ENCODE assay signal across 13 mouse cellular contexts in genomic region chr4:134019210-134019609, GRCm38 (mm10). TPM values are rescaled to one million over a fixed set of nuclear protein-coding genes. Genes with fewer than 3 reads are reported as not detected.
DNase-seq lines count a peak whose midpoint lies in the region; ATAC-seq lines count a peak whose summit lies in the region.
"Had no signal": no experiment of that assay in that cellular context is flagged by ENCODE, and none has a peak within 500 bp of the region (broad histone marks: within the 10 kb centered on the region; RNA-seq: fewer than 3 reads in every experiment).

No protein-coding gene starts in this region.

- peak overlapping the region; percentile 68 for H3K27ac ChIP-seq in hindbrain, embryonic 13.5 days
- H3K27ac ChIP-seq in midbrain, embryonic 14.5 days (replicated peaks; ENCODE audit: low read depth, low read length) = peak overlapping the region; percentile 75
- H3K27ac ChIP-seq: gastrocnemius, adult 2 months had no signal

- H3K4me3 ChIP-seq in hindbrain, embryonic 13.5 days = peak overlapping the region; percentile 36
- peak overlapping the region; percentile 33 for H3K4me3 ChIP-seq in midbrain, embryonic 14.5 days (replicated peaks; ENCODE audit: low read depth, low read length)
- H3K4me3 ChIP-seq: gastrocnemius, adult 2 months had no signal

- peak; percentile 89 for DNase-seq in ES-CJ7 (ENCODE audit: low read depth, low spot score)
- peak; percentile 88 for DNase-seq in embryo, embryonic 10 days (ENCODE audit: low spot score)
- peak; percentile 66 for DNase-seq in midbrain, embryonic 14.5 days
- no peak for DNase-seq in lung, postnatal 36 days
- no peak for DNase-seq in urinary bladder, postnatal 14 days (ENCODE audit: low spot score)
- no peak for DNase-seq in gastrocnemius, adult 18-20 months (ENCODE audit: low spot score)
- DNase-seq: gastrocnemius, adult 2 months had no signal

- H3K36me3 ChIP-seq in hindbrain, embryonic 13.5 days = no peaks in the 10 kb centered on the region
- no peaks in the 10 kb centered on the region for H3K36me3 ChIP-seq in midbrain, embryonic 14.5 days (ENCODE audit: control insufficient read depth, insufficient read depth, low read length)

- peak overlapping the region; percentile 53; the same call in 1 of the 2 replicates for H3K9ac ChIP-seq in hindbrain, embryonic 13.5 days
- no peak overlapping the region; the same call in 1 of the 2 replicates for H3K9ac ChIP-seq in midbrain, embryonic 14.5 days (replicated peaks; ENCODE audit: low read length)

- peaks cover 20% of the 10 kb centered on the region for H3K27me3 ChIP-seq in hindbrain, embryonic 13.5 days
- no peaks in the 10 kb centered on the region for H3K27me3 ChIP-seq in midbrain, embryonic 14.5 days (ENCODE audit: control insufficient read depth, insufficient read depth, low read length)

- H3K4me2 ChIP-seq in hindbrain, embryonic 13.5 days = peak overlapping the region; percentile 57
- H3K4me2 ChIP-seq in midbrain, embryonic 14.5 days (ENCODE audit: low read length) = peak overlapping the region; percentile 52

- no peak for ATAC-seq in hindbrain, embryonic 13.5 days (ENCODE audit: low FRiP score)
- ATAC-seq in midbrain, embryonic 14.5 days (ENCODE audit: low FRiP score, low TSS enrichment) = no peak; the same call in 1 of the 2 replicates

- H3K4me1 ChIP-seq in hindbrain, embryonic 13.5 days (replicated peaks) = peaks cover 44% of the 10 kb centered on the region
- peaks cover 42% of the 10 kb centered on the region for H3K4me1 ChIP-seq in midbrain, embryonic 14.5 days (ENCODE audit: control insufficient read depth, insufficient read depth, low read length)

- H3K9me3 ChIP-seq in hindbrain, embryonic 13.5 days = no peaks in the 10 kb centered on the region
- no peaks in the 10 kb centered on the region for H3K9me3 ChIP-seq in midbrain, embryonic 14.5 days (ENCODE audit: control insufficient read depth, low read length)

- WGBS in hindbrain, embryonic 13.5 days = 0% methylated on average over 8 of the region's 10 CpGs
- WGBS in midbrain, embryonic 14.5 days = under 1% methylated on average over 9 of the region's 10 CpGs

RNA-seq across cellular contexts. Expression of gene Lin28a, which starts 0.6 kb away (rescaled TPM):
- 0.17 and 0.31 TPM in 2 replicates for polyA plus RNA-seq in hindbrain, embryonic 13.5 days (2015; fragmentation: Nextera tagmentation; extraction: Ambion mirVana)
- polyA plus RNA-seq in midbrain, embryonic 14.5 days (2014; fragmentation: Nextera tagmentation; extraction: Ambion mirVana) = 0.13 and 0.31 TPM in 2 replicates
- under 1 TPM; 0.30 to 0.43 TPM for total RNA-seq in gastrocnemius, adult 18-20 months (2021)
- total RNA-seq: adrenal gland, postnatal 14 days; left cerebral cortex, postnatal 25 days; MEL had no signal

RNA-seq across cellular contexts. Expression of gene Dhdds, which starts 18.5 kb away (rescaled TPM):
- polyA plus RNA-seq in hindbrain, embryonic 13.5 days (2015; fragmentation: Nextera tagmentation; extraction: Ambion mirVana) = 43.4 and 44.0 TPM in 2 replicates
- polyA plus RNA-seq in midbrain, embryonic 14.5 days (2014; fragmentation: Nextera tagmentation; extraction: Ambion mirVana) = 46.6 and 48.2 TPM in 2 replicates
- total RNA-seq in gastrocnemius, adult 18-20 months (2021) = 1 to 10 TPM; 8.6 to 9.7 TPM

RNA-seq across cellular contexts. Expression of gene Zfp683, which starts 34.4 kb away (rescaled TPM):
- not detected in 2 replicates for polyA plus RNA-seq in hindbrain, embryonic 13.5 days (2015; fragmentation: Nextera tagmentation; extraction: Ambion mirVana)
- not detected in 2 replicates for polyA plus RNA-seq in midbrain, embryonic 14.5 days (2014; fragmentation: Nextera tagmentation; extraction: Ambion mirVana)
- not detected for total RNA-seq in gastrocnemius, adult 18-20 months (2021)
- total RNA-seq: adrenal gland, postnatal 14 days; gastrocnemius, adult 2 months; hematopoietic stem cell, adult 5-6 weeks; left cerebral cortex, postnatal 25 days; megakaryocyte-erythroid progenitor cell, adult 5-6 weeks; MEL had no signal

RNA-seq across cellular contexts. Expression of gene Crybg2, which starts 41.4 kb away (rescaled TPM):
- polyA plus RNA-seq in hindbrain, embryonic 13.5 days (2015; fragmentation: Nextera tagmentation; extraction: Ambion mirVana) = 0.49 and 1.1 TPM in 2 replicates
- 1.8 and 2.3 TPM in 2 replicates for polyA plus RNA-seq in midbrain, embryonic 14.5 days (2014; fragmentation: Nextera tagmentation; extraction: Ambion mirVana)
- total RNA-seq in gastrocnemius, adult 18-20 months (2021) = under 1 TPM in 1 of 2 experiments, not detected in 1; 0.07 TPM
- total RNA-seq: adrenal gland, postnatal 14 days; gastrocnemius, adult 2 months had no signal

RNA-seq across cellular contexts. Expression of gene Hmgn2, which starts 50.8 kb away (rescaled TPM):
- 1,402 and 1,435 TPM in 2 replicates for polyA plus RNA-seq in hindbrain, embryonic 13.5 days (2015; fragmentation: Nextera tagmentation; extraction: Ambion mirVana)
- 1,199 and 1,387 TPM in 2 replicates for polyA plus RNA-seq in midbrain, embryonic 14.5 days (2014; fragmentation: Nextera tagmentation; extraction: Ambion mirVana)
- 10 to 100 TPM; 36.3 to 50.4 TPM for total RNA-seq in gastrocnemius, adult 18-20 months (2021)

Comparison
In these comparisons a context has a peak if more than half of its experiments do, and no peak if none do; other contexts are left out.
1. DNase-seq: peak in ES-CJ7 (single experiment), embryo, embryonic 10 days (single experiment) and midbrain, embryonic 14.5 days (single experiment); none in lung, postnatal 36 days (single experiment), urinary bladder, postnatal 14 days (single experiment) and gastrocnemius, adult 18-20 months (single experiment).